Mouse (Mus musculus) testis, adult 2 months (tissue): ENCODE data around the gene Lmo1. TPM values are rescaled to one million over a fixed set of nuclear protein-coding genes. Genes with fewer than 3 reads are reported as not detected.

ENCODE experiments used
- H3K27ac ChIP-seq: fragments of 200-500 bp; 2 replicates; pipeline ENCODE4 v1.5.1; 2012; ENCODE audit warnings: low read depth, low read length; ENCODE audit not compliant: control insufficient read depth, insufficient read depth
- H3K27me3 ChIP-seq: fragments of 200-500 bp; 2 replicates; pipeline ENCODE4 v1.6.1; 2012; ENCODE audit warnings: mild to moderate bottlenecking, low read length, moderate library complexity; ENCODE audit not compliant: control insufficient read depth, insufficient read depth
- H3K36me3 ChIP-seq: fragments of 200-500 bp; 2 replicates; pipeline ENCODE4 v1.6.1; 2012; ENCODE audit warnings: mild to moderate bottlenecking, low read length; ENCODE audit not compliant: control insufficient read depth, insufficient read depth
- H3K4me1 ChIP-seq: fragments of 200-500 bp; 2 replicates; pipeline ENCODE4 v1.6.1; 2012; ENCODE audit warnings: low read length; ENCODE audit not compliant: control insufficient read depth, insufficient read depth
- H3K4me3 ChIP-seq: fragments of 200-500 bp; 2 replicates; pipeline ENCODE4 v1.5.1; 2012; ENCODE audit warnings: low read depth, mild to moderate bottlenecking, low read length, moderate library complexity, mixed read lengths; ENCODE audit not compliant: control insufficient read depth
- CTCF ChIP-seq: fragments of 200-500 bp; IDR thresholded peaks from 2 replicates; pipeline ENCODE4 v1.5.1; 2012; ENCODE audit warnings: low read depth, mild to moderate bottlenecking, inconsistent platforms, low read length, moderate library complexity; ENCODE audit not compliant: control insufficient read depth, insufficient read depth, insufficient replicate concordance
- POLR2A ChIP-seq: fragments of 200-500 bp; IDR thresholded peaks from 2 replicates; pipeline ENCODE4 v1.6.1; 2012; ENCODE audit warnings: low read depth, mild to moderate bottlenecking, inconsistent platforms, low read length, moderate library complexity; ENCODE audit not compliant: control insufficient read depth
- polyA plus RNA-seq: library from polyadenylated mRNA; depleted of rRNA; stranded (reverse); fragments of >200 nt; gene quantifications from 2 replicates; pipeline ENCODE4 v1.2.3, GENCODE M21; 2012

Lmo1 gene
- polyA plus RNA-seq, 1 experiment = 4.6 TPM

DNA sequence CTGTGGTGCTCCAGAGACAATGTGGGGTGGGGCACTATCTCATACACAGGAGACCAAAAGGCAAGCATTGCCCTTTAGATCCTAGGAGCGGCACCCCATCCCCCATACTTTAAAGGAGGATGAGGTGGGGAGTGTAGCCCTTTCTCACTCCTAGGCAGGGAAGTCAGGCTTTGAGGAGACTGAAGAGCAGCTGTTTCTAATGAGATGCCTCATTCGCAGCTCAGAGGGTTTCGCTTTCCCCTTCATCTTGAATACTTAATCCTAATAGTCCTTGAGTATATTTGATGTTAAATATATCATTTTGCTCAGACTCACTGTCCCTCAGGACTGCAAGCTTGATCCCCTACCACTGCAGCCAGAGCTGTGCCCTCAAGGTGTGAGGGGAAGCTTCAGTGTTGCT lies 3.1 kb downstream of the Lmo1 start:
- H3K4me3 ChIP-seq = no peak overlapping the region
- peaks cover 7% of the 10 kb centered on the region for H3K4me1 ChIP-seq
- TF ChIP-seq CTCF (no peak), POLR2A (no peak)
- no peak overlapping the region for H3K27ac ChIP-seq
- H3K36me3 ChIP-seq = no peaks in the 10 kb centered on the region
- H3K27me3 ChIP-seq = no peaks in the 10 kb centered on the region

DNA sequence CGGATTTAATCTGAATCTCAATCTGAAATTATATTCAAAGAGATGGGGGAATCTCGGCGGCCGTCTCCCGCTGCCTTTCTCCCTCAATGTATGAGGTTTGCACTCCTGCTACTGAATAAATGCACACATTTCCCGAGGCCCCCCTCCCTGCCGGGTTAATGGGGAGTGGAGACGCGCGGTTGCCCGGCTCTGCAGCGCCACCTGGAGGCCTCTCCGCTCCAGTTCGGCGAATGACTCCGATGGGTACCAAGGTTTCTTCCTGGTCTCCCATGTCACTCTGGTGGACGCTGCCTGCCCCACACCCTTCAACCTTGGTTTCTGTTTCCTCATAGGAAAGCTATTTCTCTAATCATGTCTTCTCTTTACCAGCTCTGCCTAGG lies 4.6 kb downstream of the Lmo1 start:
- H3K4me1 ChIP-seq = peaks cover 5% of the 10 kb centered on the region

DNA sequence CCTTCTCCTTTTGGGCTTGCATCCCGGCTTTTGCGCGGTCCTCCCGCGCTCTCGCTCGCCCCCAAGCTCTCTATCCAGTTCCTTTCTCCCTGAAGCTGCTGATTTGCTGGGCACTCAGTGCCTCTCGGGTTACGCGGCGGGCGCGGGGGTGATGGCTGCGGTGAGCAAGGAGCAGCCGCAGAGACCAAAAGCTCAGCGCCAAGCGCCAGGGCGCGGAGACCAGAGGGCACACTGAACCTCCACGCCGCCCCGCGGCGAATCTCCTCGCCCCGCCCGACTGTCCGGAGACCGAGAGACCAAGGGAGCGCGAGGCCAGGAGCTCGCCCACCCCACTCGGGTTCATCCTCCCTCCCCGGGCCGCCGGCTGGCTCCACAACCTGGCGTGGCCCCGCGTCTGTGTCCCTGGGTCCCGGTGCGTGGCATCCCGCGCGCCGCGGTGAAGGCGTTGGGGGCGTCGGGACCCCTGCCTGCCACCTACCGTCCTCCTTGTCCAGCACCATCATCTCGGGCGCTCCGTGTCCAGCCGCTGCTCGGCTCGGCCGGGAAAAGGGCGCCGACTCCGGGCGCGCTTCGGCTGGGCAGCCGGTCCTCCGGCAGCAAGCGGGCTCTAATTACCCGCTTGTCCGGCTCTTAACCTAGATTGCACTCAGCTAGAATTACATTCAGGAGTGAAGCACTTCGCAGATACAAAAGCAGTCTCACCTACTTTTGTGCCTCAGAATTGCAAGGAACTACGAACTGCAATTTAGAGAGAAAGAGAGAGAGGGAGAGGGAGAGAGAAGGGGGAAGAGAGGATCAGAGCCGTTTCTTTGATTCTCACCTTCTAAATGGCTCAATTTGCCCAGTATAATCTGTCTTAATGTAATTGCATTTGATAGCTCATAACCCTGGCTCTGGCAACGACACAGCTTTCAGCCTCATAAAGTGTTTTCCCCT lies 5.2 kb downstream of the Lmo1 start:
- no peaks in the 10 kb centered on the region for H3K27me3 ChIP-seq
- H3K4me3 ChIP-seq = peak overlapping the region; percentile 36
- H3K27ac ChIP-seq = no peak overlapping the region
- no peaks in the 10 kb centered on the region for H3K36me3 ChIP-seq
- H3K4me1 ChIP-seq = peaks cover 3% of the 10 kb centered on the region; the same call in 1 of the 2 replicates
- TF ChIP-seq POLR2A (no peak), CTCF (no peak)

More for the DNA sequence above, 4.6 kb downstream of the Lmo1 start:
- Histone ChIP-seq H3K36me3 (no peaks in the 10 kb centered on the region), H3K4me3 (no peak overlapping the region), H3K27me3 (no peaks in the 10 kb centered on the region), H3K27ac (no peak overlapping the region)
- peak; percentile 90 for TF ChIP-seq CTCF
- no peak for TF ChIP-seq POLR2A

DNA sequence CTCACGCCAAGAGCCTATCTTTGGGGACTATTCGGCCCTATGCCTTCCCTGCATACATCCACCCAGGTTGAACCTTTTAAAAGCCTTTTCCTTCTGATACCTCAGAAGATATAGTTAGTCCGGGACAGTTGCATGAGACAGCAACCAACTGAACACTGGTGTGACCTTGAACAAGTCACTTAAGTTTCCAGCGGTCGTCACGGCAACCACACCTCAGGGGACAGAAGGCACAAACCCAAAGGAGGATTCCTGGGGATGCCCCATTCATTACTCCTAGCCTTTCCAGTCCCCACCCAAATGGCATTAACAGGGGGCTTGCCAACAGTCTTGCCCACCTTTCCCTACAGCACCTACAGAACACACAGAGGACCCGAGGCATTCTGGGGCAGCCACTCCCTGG lies 6.3 kb downstream of the Lmo1 start:
- Histone ChIP-seq H3K4me3 (no peak overlapping the region), H3K36me3 (no peaks in the 10 kb centered on the region), H3K27me3 (no peaks in the 10 kb centered on the region), H3K27ac (no peak overlapping the region), H3K4me1 (peaks cover 3% of the 10 kb centered on the region; the same call in 1 of the 2 replicates)
- TF ChIP-seq CTCF (no peak), POLR2A (no peak)

DNA sequence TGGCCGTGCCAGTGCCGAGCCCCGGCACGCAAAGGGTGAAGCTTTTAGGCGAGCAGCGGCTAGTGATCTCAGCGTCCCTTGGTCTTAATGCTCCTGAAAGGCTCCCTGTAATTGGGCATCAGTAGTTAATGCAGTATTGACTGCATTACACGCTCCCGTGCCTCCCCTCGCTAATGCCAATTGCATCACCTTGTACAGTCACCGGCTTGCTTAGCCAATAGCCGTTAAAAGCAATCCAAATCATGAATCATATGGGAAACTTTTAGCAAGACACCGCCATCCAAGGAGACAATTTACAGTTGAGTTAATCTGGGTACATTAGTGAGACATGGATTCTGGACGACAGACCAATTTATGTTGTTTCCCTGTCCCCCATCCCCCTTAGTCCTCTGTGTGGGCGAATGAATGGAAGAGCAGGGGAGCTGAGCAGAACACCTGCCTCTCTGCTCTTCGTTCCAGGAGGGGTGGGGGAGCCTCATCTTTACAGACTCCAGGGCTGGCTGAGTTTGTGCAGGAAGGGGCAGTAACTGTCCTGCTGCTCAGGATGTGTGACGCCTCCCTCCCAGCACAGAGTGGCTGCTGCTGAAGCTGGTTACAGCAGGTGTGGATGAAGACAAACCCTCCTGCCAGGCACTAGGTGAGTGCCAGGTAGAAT lies 8.9 kb downstream of the Lmo1 start:
- H3K27me3 ChIP-seq = no peaks in the 10 kb centered on the region
- H3K4me1 ChIP-seq = peaks cover 3% of the 10 kb centered on the region; the same call in 1 of the 2 replicates
- H3K27ac ChIP-seq = no peak overlapping the region
- TF ChIP-seq CTCF = no peak
- no peak for TF ChIP-seq POLR2A
- no peak overlapping the region for H3K4me3 ChIP-seq
- no peaks in the 10 kb centered on the region for H3K36me3 ChIP-seq

DNA sequence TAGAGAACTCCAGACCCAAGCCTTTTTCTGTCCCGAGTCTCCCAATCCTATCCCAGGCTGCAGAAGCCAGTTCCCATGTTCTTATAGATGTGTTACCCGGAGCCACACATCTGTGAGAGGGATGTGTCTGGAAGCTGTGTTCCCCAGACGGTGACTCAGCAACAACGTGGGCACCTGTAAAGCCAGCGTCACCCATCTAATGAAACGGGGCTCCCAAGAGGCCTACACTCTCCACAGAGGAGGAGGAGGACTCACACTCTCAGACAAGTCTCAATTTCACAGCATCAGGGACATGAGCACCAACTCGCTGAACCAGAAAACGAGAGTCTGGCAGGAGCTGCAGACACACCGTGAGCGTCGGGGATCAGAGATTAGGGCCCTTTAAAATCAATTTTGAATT lies 20.7 kb downstream of the Lmo1 start:
- H3K36me3 ChIP-seq = no peaks in the 10 kb centered on the region
- no peaks in the 10 kb centered on the region for H3K4me1 ChIP-seq
- no peak overlapping the region for H3K27ac ChIP-seq
- TF ChIP-seq POLR2A (no peak), CTCF (no peak)
- no peak overlapping the region for H3K4me3 ChIP-seq
- H3K27me3 ChIP-seq = no peaks in the 10 kb centered on the region

DNA sequence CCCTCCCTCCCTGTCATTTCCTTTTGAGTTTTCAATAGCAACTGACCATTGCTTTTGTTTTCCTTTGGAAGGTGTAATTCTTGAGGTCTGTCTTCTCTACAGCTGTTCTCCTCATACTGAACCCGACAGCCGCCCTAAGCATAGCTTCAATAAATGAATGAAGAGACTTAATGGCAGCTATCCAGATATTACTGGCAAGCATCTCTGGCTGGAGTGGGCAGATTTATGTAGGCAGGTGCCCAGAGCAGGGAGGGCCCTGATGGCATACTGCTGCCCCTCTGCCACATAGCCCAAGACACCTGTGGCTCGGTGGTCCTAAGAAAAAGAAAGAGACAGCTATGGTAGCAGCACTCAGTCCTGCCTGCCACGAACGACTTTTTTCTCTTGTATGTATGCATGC lies 21.5 kb downstream of the Lmo1 start:
- no peaks in the 10 kb centered on the region for H3K27me3 ChIP-seq
- no peaks in the 10 kb centered on the region for H3K4me1 ChIP-seq
- H3K4me3 ChIP-seq = no peak overlapping the region
- no peaks in the 10 kb centered on the region for H3K36me3 ChIP-seq
- H3K27ac ChIP-seq = no peak overlapping the region
- TF ChIP-seq POLR2A = no peak
- TF ChIP-seq CTCF = no peak
